Mouse (Mus musculus): ENCODE results near the gene Rps29. TPM values are rescaled to one million over a fixed set of nuclear protein-coding genes. Genes with fewer than 3 reads are reported as not detected.
"Not testable (repeated sequence)": the region's sequence is repeated elsewhere in the genome, so short reads cannot be mapped to it uniquely, and the experiment has no call there.

Rps29 gene
- polyA plus RNA-seq, 1 experiment from 2014 or later: 940 TPM

DNA sequence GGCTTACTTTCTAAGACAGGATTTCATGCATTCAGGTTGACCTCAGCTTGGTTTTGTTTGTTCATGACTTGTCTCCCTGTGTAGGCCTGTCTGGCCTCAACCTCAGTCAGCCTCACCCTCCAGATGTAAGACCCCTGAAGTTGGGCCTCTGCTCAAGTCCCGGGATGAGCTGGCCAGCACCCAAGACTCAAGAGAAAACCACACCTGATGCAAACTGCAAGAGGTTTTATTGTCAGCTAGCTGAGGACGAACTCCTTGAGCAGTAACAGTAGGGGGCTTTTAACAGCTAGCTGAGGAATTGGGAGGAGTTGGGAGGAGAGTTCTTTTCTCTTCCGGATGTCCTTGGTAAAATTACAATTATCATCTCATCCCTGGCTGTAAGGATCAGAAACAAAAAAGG, 18.5 kb upstream of the Rps29 start:
- ChIA-PET CTCF (no interaction called here), POLR2A (no interaction called here)
- H3K27me3 ChIP-seq: no peaks in the 10 kb centered on the region
- TF ChIP-seq CTCF (IDR thresholded peaks at IDR 0.05): no peak
- in situ Hi-C loops (cut with MboI; ENCODE audit: low pct_unique_long_range_greater_than_20kb): no loop called here
- DNase-seq (ENCODE audit: low read depth, low spot score): no peak
- ATAC-seq: no peak

- ChIA-PET POLR2A (interaction anchor here (1.5 kb wide), 1 partner anchor 8 kb away, joined by 4 read pairs; the partner anchor contains the start of genes Mgat2 and Rpl36al), CTCF (no interaction called here)
- no peaks in the 10 kb centered on the region for H3K27me3 ChIP-seq
- DNase-seq (ENCODE audit: low read depth, low spot score) (no peak), ATAC-seq (no peak)
- in situ Hi-C loops (cut with MboI; ENCODE audit: low pct_unique_long_range_greater_than_20kb): no loop called here
- TF ChIP-seq CTCF (IDR thresholded peaks at IDR 0.05): no peak
Measured at GRCm38 (mm10) chr12:69175975-69176374, 17.0 kb upstream of the Rps29 start.

DNA sequence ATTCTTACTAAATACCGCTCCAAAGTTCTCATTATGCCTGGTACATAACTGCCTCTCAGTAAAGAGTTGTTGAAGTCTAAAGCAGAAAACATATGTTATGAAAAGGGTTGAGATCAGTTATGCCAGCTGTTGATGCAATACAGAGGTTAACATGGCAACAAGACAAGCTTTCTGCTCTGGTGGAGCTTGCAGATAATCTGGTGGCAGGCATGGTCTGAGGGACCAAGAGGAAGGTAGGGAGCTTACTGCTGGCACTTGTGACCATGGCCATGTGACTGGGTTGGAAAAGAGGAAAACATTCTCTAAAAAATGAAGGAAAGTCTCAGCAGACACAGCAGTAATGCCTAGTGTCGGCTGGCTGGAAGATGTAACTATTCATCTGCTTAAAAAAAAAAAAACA, 12.3 kb upstream of the Rps29 start:
- ATAC-seq: no peak
- no peak for DNase-seq (ENCODE audit: low read depth, low spot score)
- in situ Hi-C loops (cut with MboI; ENCODE audit: low pct_unique_long_range_greater_than_20kb): no loop called here
- H3K27me3 ChIP-seq: no peaks in the 10 kb centered on the region
- TF ChIP-seq CTCF (IDR thresholded peaks at IDR 0.05): no peak
- CTCF ChIA-PET: no interaction called here
- POLR2A ChIA-PET: no interaction called here

- in situ Hi-C loops (cut with MboI; ENCODE audit: low pct_unique_long_range_greater_than_20kb): no loop called here
- ChIA-PET CTCF (no interaction called here), POLR2A (no interaction called here)
- DNase-seq (ENCODE audit: low read depth, low spot score): no peak
- H3K27me3 ChIP-seq: no peaks in the 10 kb centered on the region
- no peak for TF ChIP-seq CTCF (IDR thresholded peaks at IDR 0.05)
- ATAC-seq: peak; percentile 85
Measured at GRCm38 (mm10) chr12:69168461-69169106, 9.6 kb upstream of the Rps29 start, which contains the start of gene Lrr1. TSS of gene Lrr1 (plus strand) at chr12:69168814.

DNA sequence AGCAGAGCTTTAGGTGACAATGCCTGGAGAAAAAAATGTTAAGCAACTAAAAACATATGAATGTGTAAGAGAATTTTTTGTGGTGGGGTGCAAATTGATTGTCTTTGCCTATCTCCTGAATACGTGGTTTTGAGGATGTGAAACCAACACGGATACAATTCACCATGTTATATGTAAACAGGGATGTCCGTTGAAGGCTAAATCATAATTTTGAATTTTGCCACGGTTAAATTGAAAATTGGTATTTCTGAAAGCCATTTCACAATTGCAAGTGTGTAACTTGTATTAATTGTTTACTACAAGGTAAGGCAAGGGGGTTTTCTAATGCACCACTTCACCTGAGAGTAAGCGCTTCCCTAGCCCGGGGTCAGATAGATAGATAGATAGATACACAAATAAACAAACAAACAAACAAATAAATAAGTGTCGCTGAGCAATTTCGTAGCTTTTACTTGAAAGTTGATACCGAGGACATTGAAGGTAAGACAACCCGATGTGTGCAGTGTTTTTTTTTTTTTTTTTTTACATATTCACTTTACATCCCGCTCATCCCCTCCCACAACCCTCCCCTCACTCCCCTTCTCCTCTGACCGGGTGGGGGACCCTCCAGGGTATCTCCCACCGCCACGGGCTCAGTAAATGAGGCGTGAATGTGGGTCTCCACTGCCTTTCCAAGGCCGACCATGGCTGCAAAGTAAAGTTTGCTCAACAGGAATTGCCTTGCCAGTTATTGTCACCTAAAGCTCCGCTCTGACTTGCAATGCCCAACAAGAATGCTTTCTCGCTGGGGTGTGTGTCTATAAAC, 8.9 kb upstream of the Rps29 start:
- no peak for TF ChIP-seq CTCF (IDR thresholded peaks at IDR 0.05)
- DNase-seq (ENCODE audit: low read depth, low spot score): no peak
- ChIA-PET CTCF (no interaction called here), POLR2A (no interaction called here)
- H3K27me3 ChIP-seq: no peaks in the 10 kb centered on the region
- ATAC-seq: peak; percentile 14
- in situ Hi-C loops (cut with MboI; ENCODE audit: low pct_unique_long_range_greater_than_20kb): no loop called here

DNA sequence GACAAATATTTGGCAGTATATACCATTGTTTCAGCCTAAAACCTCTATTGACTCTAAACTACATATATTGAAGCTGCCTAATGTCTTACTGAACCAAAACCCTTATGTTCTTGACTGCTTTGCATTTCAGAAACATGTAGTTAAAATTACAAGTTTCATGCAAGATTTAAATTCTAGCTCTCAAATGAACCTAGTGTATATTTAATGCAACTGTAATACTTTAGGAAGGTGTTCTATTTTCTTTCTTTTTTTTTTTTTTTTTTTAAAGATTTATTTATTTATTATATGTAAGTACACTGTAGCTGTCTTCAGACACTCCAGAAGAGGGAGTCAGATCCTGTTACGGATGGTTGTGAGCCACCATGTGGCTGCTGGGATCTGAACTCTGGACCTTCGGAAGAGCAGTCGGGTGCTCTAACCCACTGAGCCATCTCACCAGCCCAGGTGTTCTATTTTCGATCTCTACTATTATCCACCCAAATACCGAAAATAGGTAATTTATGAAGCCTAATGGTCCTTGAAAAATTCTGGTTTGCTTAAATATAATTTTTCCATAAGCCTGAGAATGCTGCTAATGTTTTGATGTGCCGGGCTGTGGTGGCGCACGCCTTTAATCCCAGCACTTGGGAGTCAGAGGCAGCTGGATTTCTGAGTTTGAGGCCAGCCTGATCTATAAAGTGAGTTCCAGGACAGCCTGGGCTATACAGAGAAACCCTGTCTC, 8.0 kb upstream of the Rps29 start:
- ATAC-seq; in situ Hi-C loops (cut with MboI; ENCODE audit: low pct_unique_long_range_greater_than_20kb); CTCF ChIA-PET; POLR2A ChIA-PET; DNase-seq (ENCODE audit: low read depth, low spot score); H3K27me3 ChIP-seq: not testable (repeated sequence)

- in situ Hi-C loops (cut with MboI; ENCODE audit: low pct_unique_long_range_greater_than_20kb): no loop called here
- no peaks in the 10 kb centered on the region for H3K27me3 ChIP-seq
- ChIA-PET POLR2A (no interaction called here), CTCF (no interaction called here)
- TF ChIP-seq CTCF (IDR thresholded peaks at IDR 0.05): no peak
- no peak for DNase-seq (ENCODE audit: low read depth, low spot score)
- no peak for ATAC-seq
Measured at GRCm38 (mm10) chr12:69164904-69165303, 5.9 kb upstream of the Rps29 start.

DNA sequence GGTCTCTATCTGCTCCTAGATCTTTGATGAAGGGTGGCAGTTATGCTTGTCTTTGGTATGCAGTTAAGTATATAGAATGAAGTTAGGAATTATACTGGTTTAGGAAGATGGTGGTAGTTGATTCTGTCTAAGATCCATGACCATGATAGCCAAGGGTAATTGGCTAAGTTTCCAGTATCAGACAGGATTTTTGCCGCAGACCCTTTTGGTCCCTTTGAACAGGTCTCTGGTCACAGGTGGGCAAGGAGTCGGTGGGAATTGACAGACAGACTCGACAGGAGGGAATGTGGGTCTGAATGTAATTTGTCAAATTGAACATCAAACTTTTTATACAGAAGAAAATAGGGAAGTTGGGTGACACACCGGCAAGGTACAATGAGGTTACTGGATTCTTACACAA, 4.6 kb upstream of the Rps29 start:
- POLR2A ChIA-PET; DNase-seq (ENCODE audit: low read depth, low spot score); H3K27me3 ChIP-seq; in situ Hi-C loops (cut with MboI; ENCODE audit: low pct_unique_long_range_greater_than_20kb); ATAC-seq; CTCF ChIA-PET: not testable (repeated sequence)

DNA sequence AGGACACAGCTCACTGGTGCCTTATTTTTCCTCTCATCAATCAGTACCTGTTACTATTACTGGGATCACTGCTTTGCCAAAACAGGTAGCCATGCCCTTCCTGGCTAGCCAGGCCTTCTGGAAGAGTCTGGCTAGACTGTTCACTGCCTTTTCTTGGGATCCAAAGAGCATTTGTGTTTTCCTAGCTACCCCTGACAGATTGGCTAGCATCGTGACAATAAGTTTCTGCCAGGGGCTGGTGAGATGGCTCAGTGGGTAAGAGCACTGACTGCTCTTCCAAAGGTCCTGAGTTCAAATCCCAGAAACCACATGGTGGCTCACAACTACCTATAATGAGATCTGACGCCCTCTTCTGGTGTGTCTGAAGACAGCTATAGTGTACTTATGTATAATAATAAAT, 1.7 kb upstream of the Rps29 start:
- DNase-seq (ENCODE audit: low read depth, low spot score); in situ Hi-C loops (cut with MboI; ENCODE audit: low pct_unique_long_range_greater_than_20kb); ATAC-seq; CTCF ChIA-PET; H3K27me3 ChIP-seq; POLR2A ChIA-PET: not testable (repeated sequence)

DNA sequence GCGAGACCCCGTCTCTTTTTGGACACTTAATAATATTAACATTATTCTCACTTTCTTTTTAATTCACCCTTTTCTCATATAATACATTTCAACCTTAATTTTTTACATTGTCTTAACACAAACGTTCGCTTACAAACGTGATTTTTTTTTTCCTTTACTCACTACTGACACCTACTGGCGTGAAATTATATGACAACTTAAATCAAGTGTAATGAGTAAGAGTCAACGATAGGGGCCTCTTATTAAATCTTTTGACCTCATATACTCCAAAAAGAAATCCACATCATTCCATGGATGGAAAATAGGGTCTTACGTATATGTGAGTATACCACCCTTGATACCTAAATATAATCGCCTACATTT, 573 bp upstream of the Rps29 start:
- in situ Hi-C loops (cut with MboI; ENCODE audit: low pct_unique_long_range_greater_than_20kb): no loop called here
- ATAC-seq (peak; percentile 18), DNase-seq (ENCODE audit: low read depth, low spot score) (no peak)
- peak; percentile 69 for TF ChIP-seq CTCF (IDR thresholded peaks at IDR 0.05)
- ChIA-PET POLR2A (no interaction called here), CTCF (interaction anchor here (1.6 kb wide), 1 partner anchor 11 kb away, joined by 3 read pairs; no protein-coding TSS in a partner anchor)
- H3K27me3 ChIP-seq: no peaks in the 10 kb centered on the region

DNA sequence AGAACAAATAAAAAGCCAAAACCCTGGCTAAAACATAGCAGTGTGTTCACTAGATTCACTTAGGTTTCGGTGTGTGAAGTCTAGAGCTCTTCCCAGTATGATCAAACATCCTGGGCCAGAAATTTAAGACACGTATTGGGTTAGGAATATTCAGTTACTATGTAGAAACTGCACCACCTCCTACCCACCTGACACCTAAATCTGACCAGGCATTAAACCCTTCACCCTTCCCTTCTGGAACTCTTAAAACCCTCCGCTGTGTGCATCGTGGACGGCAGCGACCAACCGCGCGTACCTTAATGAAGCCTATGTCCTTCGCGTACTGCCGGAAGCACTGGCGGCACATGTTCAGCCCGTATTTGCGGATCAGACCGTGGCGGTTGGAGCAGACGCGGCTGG, 621 bp downstream of the Rps29 start:
- in situ Hi-C loops (cut with MboI; ENCODE audit: low pct_unique_long_range_greater_than_20kb): no loop called here

More for the DNA sequence above, 621 bp downstream of the Rps29 start:
- no peaks in the 10 kb centered on the region for H3K27me3 ChIP-seq
- peak; percentile 13 for ATAC-seq
- no peak for DNase-seq (ENCODE audit: low read depth, low spot score)
- POLR2A ChIA-PET: interaction anchor here (1.4 kb wide), 1 partner anchor 25 kb away, joined by 3 read pairs; the partner anchor contains the start of genes Mgat2 and Rpl36al
- TF ChIP-seq CTCF (IDR thresholded peaks at IDR 0.05): no peak
- CTCF ChIA-PET: interaction anchor here (1.6 kb wide), 1 partner anchor 10 kb away, joined by 3 read pairs; no protein-coding TSS in a partner anchor
